Mouse (Mus musculus) bone marrow macrophage, adult 2 months (primary cell): ENCODE data around the gene Med8. TPM values are rescaled to one million over a fixed set of nuclear protein-coding genes. Genes with fewer than 3 reads are reported as not detected.

Experiments
- H3K27ac ChIP-seq: 2 replicates; pipeline ENCODE4 v1.5.1; 2012; ENCODE audit warnings: low read depth, low read length; ENCODE audit not compliant: insufficient read depth
- H3K4me1 ChIP-seq: 2 replicates; pipeline ENCODE4 v1.6.1; 2012; ENCODE audit warnings: low read length; ENCODE audit not compliant: control insufficient read depth, insufficient read depth
- H3K4me3 ChIP-seq: 2 replicates; pipeline ENCODE4 v1.5.1; 2012; ENCODE audit warnings: mild to moderate bottlenecking, low read length, moderate library complexity; ENCODE audit not compliant: insufficient read depth
- CTCF ChIP-seq: IDR thresholded peaks from 2 replicates; pipeline ENCODE4 v1.5.1; 2012; ENCODE audit warnings: low read depth, mild to moderate bottlenecking, low read length, moderate library complexity
- POLR2A ChIP-seq: IDR thresholded peaks from 2 replicates; pipeline ENCODE4 v1.6.1; 2012; ENCODE audit warnings: mild to moderate bottlenecking, low read depth, low read length, borderline replicate concordance
- polyA plus RNA-seq: library from polyadenylated mRNA; stranded (reverse); fragments of >200 nt; gene quantifications from 2 replicates; pipeline ENCODE4 v1.2.4, GENCODE M21; 2012; ENCODE audit not compliant: missing spikeins, insufficient read depth, insufficient read length

Gene Med8
- polyA plus RNA-seq, 1 experiment: 61.5 TPM

DNA sequence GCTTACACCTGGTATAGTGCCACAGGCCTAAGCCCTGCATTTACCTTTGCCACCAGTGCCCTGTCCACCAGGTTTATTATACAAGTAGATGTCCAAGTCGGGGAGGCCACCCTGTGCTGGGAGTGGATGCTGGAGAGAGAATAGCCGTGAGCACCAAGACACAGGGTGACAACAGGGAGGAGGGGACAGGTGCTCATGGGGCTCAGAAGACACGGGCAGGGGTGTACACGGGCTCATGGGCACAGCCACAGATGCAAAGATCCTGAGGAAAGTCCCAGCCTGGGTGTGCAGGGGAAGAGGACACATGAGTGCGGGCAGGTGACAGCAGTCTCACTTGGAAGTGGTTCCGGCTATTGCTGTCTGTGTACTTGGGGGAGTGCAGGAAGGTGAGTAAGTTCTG, 33.1 kb upstream of the Med8 start:
- Histone ChIP-seq H3K4me3 (no peak overlapping the region), H3K4me1 (no peaks in the 10 kb centered on the region), H3K27ac (no peak overlapping the region)
- TF ChIP-seq POLR2A (no peak), CTCF (no peak)

DNA sequence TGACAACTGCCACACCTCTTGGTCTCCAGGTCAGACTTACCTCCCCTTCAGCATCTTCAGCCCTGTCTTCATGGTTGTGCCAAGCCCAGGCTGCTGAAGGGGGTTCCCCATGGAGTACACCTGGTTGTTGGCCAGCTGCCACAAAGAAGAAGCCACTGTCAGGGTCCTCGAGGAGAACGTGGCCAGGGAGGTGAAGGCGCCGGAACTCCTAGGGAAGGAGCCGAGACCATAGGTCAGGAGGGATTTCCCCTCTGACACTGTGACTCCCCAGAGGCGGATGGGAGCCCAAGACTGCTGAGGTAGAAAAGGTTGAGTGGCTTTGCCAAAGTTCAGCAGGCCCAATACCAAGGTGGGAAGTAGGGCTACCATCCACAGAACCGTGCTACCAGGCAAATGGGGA, 25.9 kb upstream of the Med8 start:
- TF ChIP-seq POLR2A (no peak), CTCF (no peak)
- H3K4me3 ChIP-seq: no peak overlapping the region
- no peak overlapping the region for H3K27ac ChIP-seq
- H3K4me1 ChIP-seq: no peaks in the 10 kb centered on the region

DNA sequence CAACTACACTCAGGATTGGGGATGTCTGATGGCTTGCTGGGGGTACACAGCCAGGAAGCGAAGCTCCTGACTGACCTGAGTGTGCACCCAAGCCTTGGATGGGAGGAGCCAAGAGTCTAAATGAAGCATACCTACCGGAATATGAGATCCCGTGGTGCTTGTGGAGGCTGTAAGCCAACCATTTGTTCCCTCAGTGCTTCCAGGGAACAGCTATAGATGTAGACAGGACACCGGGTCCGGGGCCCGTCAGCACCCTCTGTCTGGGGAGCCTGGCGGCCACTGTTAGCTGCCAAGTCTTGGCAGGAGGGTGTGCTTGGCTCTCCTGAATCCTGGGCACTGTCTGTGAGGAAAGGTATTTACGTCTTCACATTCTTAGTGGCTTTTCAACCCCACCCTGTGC, 21.8 kb upstream of the Med8 start:
- TF ChIP-seq POLR2A (no peak), CTCF (no peak)
- Histone ChIP-seq H3K4me1 (no peaks in the 10 kb centered on the region), H3K4me3 (no peak overlapping the region), H3K27ac (no peak overlapping the region)

DNA sequence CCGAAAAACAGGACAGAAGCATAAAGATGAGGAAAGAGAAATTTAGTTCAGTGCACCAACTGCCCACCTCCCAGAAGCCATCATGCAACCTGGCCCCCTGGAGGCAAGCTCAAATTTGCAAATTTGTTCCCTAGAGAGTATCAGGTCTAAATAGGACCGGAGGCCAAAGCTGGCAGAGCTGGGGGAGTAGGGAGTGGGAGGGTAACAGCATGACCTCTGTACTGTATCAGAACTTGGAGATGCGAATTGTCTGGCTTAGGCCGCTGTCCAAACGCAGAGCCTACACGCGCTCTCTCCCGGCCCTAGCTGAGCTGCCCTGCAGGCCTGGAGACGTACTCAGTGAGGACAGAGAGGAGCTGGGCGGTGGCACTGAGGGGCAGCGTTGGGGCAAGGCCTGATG, 19.0 kb upstream of the Med8 start:
- Histone ChIP-seq H3K4me1 (no peaks in the 10 kb centered on the region), H3K27ac (no peak overlapping the region), H3K4me3 (no peak overlapping the region)
- no peak for TF ChIP-seq CTCF
- TF ChIP-seq POLR2A: no peak

DNA sequence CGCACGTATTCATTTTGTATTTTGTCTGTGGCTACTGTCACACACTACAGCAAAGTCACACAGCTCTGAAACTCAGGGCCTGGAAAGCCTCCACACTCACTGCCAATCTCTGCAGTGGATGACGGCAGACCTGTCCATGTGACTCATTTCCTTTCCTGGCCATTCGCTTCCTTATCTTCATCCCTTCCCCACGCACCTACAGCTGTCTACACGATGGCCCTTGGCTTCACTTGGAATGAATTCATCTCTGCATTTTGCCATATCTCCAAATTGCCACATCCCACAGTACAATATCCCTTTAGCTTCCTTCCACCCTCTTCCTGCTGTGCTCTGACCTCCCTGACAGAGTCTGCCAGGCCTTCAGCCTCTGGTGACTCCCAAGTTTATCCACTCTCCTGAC, 14.6 kb upstream of the Med8 start:
- H3K4me1 ChIP-seq: no peaks in the 10 kb centered on the region
- H3K4me3 ChIP-seq: no peak overlapping the region
- no peak overlapping the region for H3K27ac ChIP-seq
- no peak for TF ChIP-seq CTCF
- TF ChIP-seq POLR2A: no peak

DNA sequence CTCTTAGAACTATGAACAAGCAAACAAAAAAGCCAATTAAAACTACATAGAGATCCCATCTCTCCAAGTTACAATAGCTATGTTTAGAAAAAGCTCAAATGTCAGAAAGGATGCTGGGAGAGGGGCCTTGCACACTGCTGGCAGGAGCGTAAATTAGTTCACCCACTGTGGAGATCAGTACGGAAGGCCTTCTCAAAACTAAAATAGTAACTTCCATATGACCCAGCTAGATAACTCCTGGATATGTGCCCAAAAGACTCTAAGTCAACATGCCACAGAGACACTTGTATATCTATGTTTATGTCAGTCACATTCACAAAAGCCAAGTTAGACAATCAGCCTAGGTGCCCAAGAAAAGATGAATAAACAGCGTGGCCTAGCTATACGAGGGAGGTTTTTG, 13.8 kb upstream of the Med8 start:
- TF ChIP-seq POLR2A: no peak
- no peak for TF ChIP-seq CTCF
- no peaks in the 10 kb centered on the region for H3K4me1 ChIP-seq
- H3K4me3 ChIP-seq: no peak overlapping the region
- no peak overlapping the region for H3K27ac ChIP-seq

DNA sequence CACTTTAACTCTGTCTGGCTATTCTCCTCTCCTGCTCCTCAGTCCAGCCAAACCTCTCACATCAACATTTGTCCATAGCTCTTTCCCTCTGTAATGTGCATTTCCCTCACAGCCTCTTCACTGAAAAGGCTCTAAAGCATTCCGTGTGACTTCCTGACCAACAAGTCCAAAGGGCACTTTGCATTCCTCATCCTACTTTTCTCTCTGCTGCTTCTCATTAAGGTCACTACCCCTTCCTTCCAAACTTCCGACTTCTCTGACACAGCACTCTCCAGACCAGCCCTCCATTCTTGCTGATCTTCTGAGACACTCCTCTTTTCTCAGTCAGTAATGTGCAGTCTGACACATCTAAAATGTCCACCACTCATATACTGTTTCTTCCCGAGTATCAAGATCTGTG, 12.7 kb upstream of the Med8 start:
- no peaks in the 10 kb centered on the region for H3K4me1 ChIP-seq
- TF ChIP-seq POLR2A (no peak), CTCF (no peak)
- no peak overlapping the region for H3K27ac ChIP-seq
- H3K4me3 ChIP-seq: no peak overlapping the region

DNA sequence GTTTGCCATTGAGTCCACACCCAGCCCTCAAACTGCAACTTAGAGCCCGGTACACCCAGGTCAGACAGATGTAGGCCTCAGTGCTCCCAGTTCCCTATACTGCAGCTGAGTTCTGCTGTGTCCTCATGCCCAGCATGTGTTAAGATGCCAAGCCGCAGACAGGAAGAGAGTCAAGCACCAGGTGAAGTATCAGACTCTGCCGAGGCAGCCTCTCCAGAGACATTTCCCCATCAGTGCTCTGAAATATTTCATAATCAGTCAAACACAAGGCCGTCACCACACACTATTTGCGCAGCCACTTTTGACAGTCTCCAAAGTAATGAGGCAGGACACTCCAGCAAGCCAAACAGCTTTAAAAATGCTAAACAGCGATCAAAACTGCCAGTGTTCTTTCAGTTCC, 10.7 kb upstream of the Med8 start:
- Histone ChIP-seq H3K27ac (no peak overlapping the region), H3K4me1 (no peaks in the 10 kb centered on the region), H3K4me3 (no peak overlapping the region)
- no peak for TF ChIP-seq POLR2A
- TF ChIP-seq CTCF: no peak

DNA sequence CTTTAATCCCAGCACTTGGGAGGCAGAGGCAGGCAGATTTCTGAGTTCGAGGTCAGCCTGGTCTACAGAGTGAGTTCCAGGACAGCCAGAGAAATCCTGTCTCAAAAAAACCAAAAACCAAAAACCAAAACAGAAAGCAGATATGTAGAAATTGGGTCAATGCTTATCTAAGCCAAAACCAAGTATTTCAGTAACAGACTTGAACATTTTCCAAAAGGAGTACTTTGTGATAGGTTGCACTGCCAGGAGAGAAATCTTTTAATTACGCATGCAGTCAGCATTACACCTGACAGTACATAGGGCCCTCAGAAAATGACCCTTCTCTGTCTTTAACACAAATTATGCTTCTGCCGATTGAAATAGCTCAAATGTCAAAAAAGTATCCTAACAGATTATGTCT, 7.7 kb upstream of the Med8 start:
- no peak overlapping the region for H3K27ac ChIP-seq
- H3K4me1 ChIP-seq: no peaks in the 10 kb centered on the region
- no peak overlapping the region for H3K4me3 ChIP-seq
- no peak for TF ChIP-seq POLR2A
- no peak for TF ChIP-seq CTCF

DNA sequence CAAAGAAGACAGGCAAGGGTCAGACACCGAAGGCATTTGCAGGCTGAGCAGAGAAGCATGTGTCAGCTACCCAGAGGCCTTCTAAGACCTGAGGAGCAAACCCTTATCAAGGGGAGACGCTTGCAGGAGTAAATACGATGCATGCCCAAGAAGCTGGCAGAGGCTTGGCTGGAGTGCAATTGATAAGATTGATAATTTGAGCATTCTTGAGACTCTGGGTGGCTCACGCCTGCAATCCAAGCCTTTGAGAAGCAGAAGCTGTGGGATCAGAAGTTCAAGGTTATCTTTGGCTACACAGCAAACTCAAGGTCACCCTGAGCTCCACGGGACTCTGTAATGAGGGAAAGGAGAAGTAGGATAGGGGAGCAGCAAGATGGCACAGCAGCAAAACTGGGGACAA, 7.2 kb upstream of the Med8 start:
- no peaks in the 10 kb centered on the region for H3K4me1 ChIP-seq
- H3K4me3 ChIP-seq: no peak overlapping the region
- TF ChIP-seq CTCF (no peak), POLR2A (no peak)
- H3K27ac ChIP-seq: no peak overlapping the region

DNA sequence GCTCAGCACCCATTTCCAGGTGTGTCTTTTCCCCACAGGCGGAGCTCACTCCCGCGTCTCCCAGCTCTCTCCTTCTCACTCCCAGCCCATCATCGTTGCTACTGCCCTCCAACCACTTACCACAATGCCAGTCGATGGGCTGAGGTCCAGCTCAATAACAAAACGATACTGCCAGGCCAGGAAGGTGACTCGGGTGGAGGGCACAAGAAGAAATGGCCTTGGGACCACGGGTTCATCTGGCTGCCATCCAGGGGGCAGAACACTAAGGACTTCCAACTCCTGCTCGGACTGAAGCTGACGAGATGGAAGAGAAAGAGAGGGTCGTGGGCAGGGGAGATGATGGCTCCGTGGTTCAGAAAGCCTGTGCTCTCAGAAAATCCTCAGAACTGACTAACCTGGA, 6.4 kb upstream of the Med8 start:
- H3K4me3 ChIP-seq: no peak overlapping the region
- no peak for TF ChIP-seq CTCF
- H3K27ac ChIP-seq: no peak overlapping the region
- no peaks in the 10 kb centered on the region for H3K4me1 ChIP-seq
